Mouse (Mus musculus) C2C12 (cell line): ENCODE data around the gene Gpr88. TPM values are rescaled to one million over a fixed set of nuclear protein-coding genes. Genes with fewer than 3 reads are reported as not detected.

Experiments
- H3K27me3 ChIP-seq: one replicate; pipeline ENCODE4 v1.6.1; 2011; ENCODE audit not compliant: control insufficient read depth, insufficient read depth, insufficient read length
- H3K36me3 ChIP-seq: one replicate; pipeline ENCODE4 v1.6.1; 2011; ENCODE audit not compliant: control insufficient read depth, insufficient read depth
- H3K4me3 ChIP-seq: one replicate; pipeline ENCODE4 v1.5.1; 2011; ENCODE audit warnings: mild to moderate bottlenecking, control low read depth; ENCODE audit not compliant: poor library complexity, insufficient read depth, severe bottlenecking
- H3K79me2 ChIP-seq: one replicate; pipeline ENCODE4 v1.6.1; 2011; ENCODE audit not compliant: control insufficient read depth, insufficient read depth
- H3K79me3 ChIP-seq: one replicate; pipeline ENCODE4 v1.6.1; 2011; ENCODE audit warnings: low read depth, control low read depth
- H3ac ChIP-seq: one replicate; pipeline ENCODE3; 2011; ENCODE audit warnings: low read depth; ENCODE audit not compliant: control insufficient read depth, insufficient read length
- CEBPB ChIP-seq: IDR thresholded peaks from one replicate; pipeline ENCODE4 v1.6.1; 2011; ENCODE audit warnings: low read depth, mild to moderate bottlenecking, control low read depth, moderate library complexity
- CTCF ChIP-seq: IDR thresholded peaks from one replicate; pipeline ENCODE4 v1.5.1; 2011; ENCODE audit not compliant: control insufficient read depth, insufficient read depth, insufficient read length
- FOSL1 ChIP-seq: IDR thresholded peaks from one replicate; pipeline ENCODE4 v1.8.0; 2011; ENCODE audit warnings: mild to moderate bottlenecking, low read length; ENCODE audit not compliant: poor library complexity, insufficient read depth, severe bottlenecking
- MAX ChIP-seq: IDR thresholded peaks from one replicate; pipeline ENCODE4 v1.6.1; 2011; ENCODE audit warnings: mild to moderate bottlenecking, control low read depth
- MYOD1 ChIP-seq: IDR thresholded peaks from one replicate; pipeline ENCODE4 v1.6.1; 2011; ENCODE audit warnings: low read depth; ENCODE audit not compliant: control insufficient read depth, insufficient read length
- MYOG ChIP-seq: IDR thresholded peaks from one replicate; pipeline ENCODE4 v1.6.1; 2011; ENCODE audit not compliant: control insufficient read depth, insufficient read length; ENCODE audit errors: extremely low read depth
- USF1 ChIP-seq: IDR thresholded peaks from one replicate; pipeline ENCODE4 v1.6.1; 2011; ENCODE audit warnings: low read depth, mild to moderate bottlenecking, control low read depth, moderate library complexity
- polyA plus RNA-seq: library from polyadenylated mRNA; unstranded; fragments of >200 nt; fragmentation: generic; extraction: Trizol; gene quantifications from one replicate; pipeline ENCODE4 v1.2.1, GENCODE M21; 2012; ENCODE audit warnings: missing spikeins

Gpr88 gene
- polyA plus RNA-seq, 1 experiment: not detected

- no peak overlapping the region for H3K4me3 ChIP-seq
- no peaks in the 10 kb centered on the region for H3K27me3 ChIP-seq
- H3K79me2 ChIP-seq: no peaks in the 10 kb centered on the region
- H3K79me3 ChIP-seq: no peaks in the 10 kb centered on the region
- no peak overlapping the region for H3ac ChIP-seq
- no peak for TF ChIP-seq USF1
- TF ChIP-seq CEBPB: no peak
- TF ChIP-seq MAX: no peak
- H3K36me3 ChIP-seq: no peaks in the 10 kb centered on the region
These were observed 15.8 kb downstream of the Gpr88 start for GRCm38 (mm10) chr3:116237527-116237926.

GRCm38 (mm10) chr3:116236856-116237255 is 16.4 kb downstream of the Gpr88 start:
- TF ChIP-seq MYOG: no peak
- no peak for TF ChIP-seq CTCF
- no peak for TF ChIP-seq USF1
- TF ChIP-seq FOSL1: no peak
- TF ChIP-seq MYOD1: no peak
- no peak for TF ChIP-seq CEBPB
- no peaks in the 10 kb centered on the region for H3K79me3 ChIP-seq
- no peaks in the 10 kb centered on the region for H3K79me2 ChIP-seq
- H3ac ChIP-seq: no peak overlapping the region
- H3K36me3 ChIP-seq: no peaks in the 10 kb centered on the region
- no peak overlapping the region for H3K4me3 ChIP-seq
- H3K27me3 ChIP-seq: no peaks in the 10 kb centered on the region

- H3K4me3 ChIP-seq: no peak overlapping the region
- H3K36me3 ChIP-seq: no peaks in the 10 kb centered on the region
- no peaks in the 10 kb centered on the region for H3K27me3 ChIP-seq
- no peak for TF ChIP-seq MYOG
- TF ChIP-seq USF1: no peak
- TF ChIP-seq CEBPB: no peak
- TF ChIP-seq MYOD1: no peak
- TF ChIP-seq FOSL1: no peak
- no peak for TF ChIP-seq MAX
- TF ChIP-seq CTCF: no peak
- no peaks in the 10 kb centered on the region for H3K79me2 ChIP-seq
- no peaks in the 10 kb centered on the region for H3K79me3 ChIP-seq
- no peak overlapping the region for H3ac ChIP-seq
These were observed 19.8 kb downstream of the Gpr88 start for GRCm38 (mm10) chr3:116233515-116233914.

GRCm38 (mm10) chr3:116232763-116233162 is 20.5 kb downstream of the Gpr88 start:
- TF ChIP-seq CTCF: no peak
- TF ChIP-seq USF1: no peak
- no peaks in the 10 kb centered on the region for H3K27me3 ChIP-seq
- no peak overlapping the region for H3ac ChIP-seq
- H3K4me3 ChIP-seq: no peak overlapping the region
- H3K79me3 ChIP-seq: no peaks in the 10 kb centered on the region
- H3K36me3 ChIP-seq: no peaks in the 10 kb centered on the region
- H3K79me2 ChIP-seq: no peaks in the 10 kb centered on the region

- Histone ChIP-seq H3ac (no peak overlapping the region), H3K79me3 (no peaks in the 10 kb centered on the region), H3K27me3 (no peaks in the 10 kb centered on the region), H3K79me2 (no peaks in the 10 kb centered on the region), H3K4me3 (no peak overlapping the region), H3K36me3 (no peaks in the 10 kb centered on the region)
- no peak for TF ChIP-seq FOSL1
- TF ChIP-seq MYOG: no peak
- no peak for TF ChIP-seq MYOD1
- no peak for TF ChIP-seq CTCF
- no peak for TF ChIP-seq MAX
These were observed 24.0 kb downstream of the Gpr88 start for GRCm38 (mm10) chr3:116229336-116229735.

- Histone ChIP-seq H3ac (no peak overlapping the region), H3K36me3 (no peaks in the 10 kb centered on the region), H3K27me3 (no peaks in the 10 kb centered on the region), H3K4me3 (no peak overlapping the region), H3K79me2 (no peaks in the 10 kb centered on the region), H3K79me3 (no peaks in the 10 kb centered on the region)
- no peak for TF ChIP-seq CEBPB
- TF ChIP-seq MAX: no peak
- no peak for TF ChIP-seq USF1
- no peak for TF ChIP-seq MYOD1
- TF ChIP-seq MYOG: no peak
- no peak for TF ChIP-seq CTCF
- no peak for TF ChIP-seq FOSL1
These were observed 24.7 kb downstream of the Gpr88 start for GRCm38 (mm10) chr3:116228360-116229245.
